Mouse (Mus musculus): ENCODE results near the gene Ifnar1.

DNA sequence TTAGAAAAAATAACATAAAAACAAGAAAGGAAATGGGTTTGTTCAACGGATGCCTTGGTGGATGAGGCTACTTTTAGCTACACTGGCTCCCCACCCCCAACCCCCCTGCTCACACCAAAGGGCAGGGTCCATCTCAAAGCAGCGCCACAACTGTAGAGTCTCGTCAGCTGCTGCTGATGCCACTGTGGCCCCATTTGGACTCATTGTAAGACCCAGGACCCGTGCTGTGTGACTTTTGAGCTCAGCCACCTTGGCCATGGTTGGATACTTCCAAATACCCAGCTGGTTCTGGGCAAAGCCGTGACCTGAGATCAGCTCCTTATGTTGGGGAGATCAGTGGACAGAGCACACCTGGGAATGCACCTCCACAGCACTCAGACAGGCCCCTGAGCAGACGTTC is 28.1 kb downstream of the Ifnar1 start:
- no peak for TF ChIP-seq CTCF (IDR thresholded peaks at IDR 0.05; ENCODE audit: low read depth)
- no peak for TF ChIP-seq EP300 (optimal IDR thresholded peaks at IDR 0.05)
